Mouse (Mus musculus): ENCODE measurements at regions not wholly inside any gene's neighbourhood (a gene's known extent, or its start where the extent isn't known, plus 50 kb on each side); places are given as distances from the start of the nearest gene placed in this dataset.

DNA sequence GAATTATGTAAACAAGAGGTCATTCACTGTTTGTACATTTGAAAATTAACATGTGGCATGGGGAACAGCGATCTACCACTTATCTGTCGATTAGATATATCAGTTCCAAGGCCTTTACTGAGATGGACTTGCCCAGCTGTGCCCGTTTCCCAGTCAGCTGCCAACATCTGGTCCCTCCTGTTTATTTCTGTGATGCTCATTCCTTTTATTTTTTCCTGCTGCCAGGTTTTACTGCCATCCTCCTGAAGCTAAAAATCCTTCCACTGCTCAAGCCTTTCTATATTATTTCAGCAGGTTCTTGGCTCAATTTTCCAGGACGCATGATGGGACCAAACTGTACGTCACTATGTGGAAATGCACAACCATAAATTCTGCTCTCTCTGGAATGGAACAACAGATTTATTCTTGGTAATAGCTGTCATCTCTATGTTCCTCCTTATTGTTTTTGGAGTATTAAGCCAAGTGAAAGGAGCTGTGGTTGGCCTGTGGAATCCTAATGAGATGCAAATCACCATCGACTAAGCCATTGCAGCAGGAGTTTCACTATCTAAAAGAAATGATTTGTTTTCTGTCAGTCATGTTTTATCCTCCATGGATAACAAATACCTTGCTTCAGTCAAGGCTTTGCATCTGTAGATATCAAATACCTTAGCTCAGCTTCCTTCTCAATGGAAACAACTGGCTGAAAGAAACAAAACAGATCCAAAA, 180.1 kb downstream of the Plk2 start:
- H3K27ac ChIP-seq = peak overlapping the region; percentile 21; the same call in 1 of the 2 replicates
- DNase-seq (ENCODE audit: low spot score in 2 of 2) = no peak
- no peak for TF ChIP-seq CTCF (conservative IDR thresholded peaks at IDR 0.05)
- H3K4me3 ChIP-seq = no peak overlapping the region

DNA sequence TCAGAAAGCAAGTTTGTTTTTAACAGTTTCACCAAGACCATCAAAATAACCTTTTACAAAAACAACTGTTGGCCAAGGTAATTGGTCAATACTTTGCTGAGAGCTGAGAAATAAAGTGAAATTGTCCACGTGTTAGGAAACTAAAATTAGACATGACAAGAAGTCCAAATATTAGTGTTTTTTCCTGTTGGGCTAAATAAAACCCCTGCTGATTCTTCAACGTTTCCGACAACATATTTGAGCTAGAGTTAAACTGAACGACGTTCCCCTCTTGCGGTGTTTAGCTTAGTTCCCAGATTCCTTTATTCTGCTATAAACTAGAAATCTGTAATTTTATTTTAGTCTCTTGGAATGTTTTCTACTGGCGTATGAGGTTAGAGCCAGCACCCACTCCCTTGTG, 183.3 kb downstream of the Plk2 start:
- TF ChIP-seq CTCF (conservative IDR thresholded peaks at IDR 0.05) = no peak
- Histone ChIP-seq H3K4me3 (no peak overlapping the region), H3K27ac (peak overlapping the region; percentile 60; the same call in 1 of the 2 replicates)
- DNase-seq (ENCODE audit: low spot score in 2 of 2) = no peak

DNA sequence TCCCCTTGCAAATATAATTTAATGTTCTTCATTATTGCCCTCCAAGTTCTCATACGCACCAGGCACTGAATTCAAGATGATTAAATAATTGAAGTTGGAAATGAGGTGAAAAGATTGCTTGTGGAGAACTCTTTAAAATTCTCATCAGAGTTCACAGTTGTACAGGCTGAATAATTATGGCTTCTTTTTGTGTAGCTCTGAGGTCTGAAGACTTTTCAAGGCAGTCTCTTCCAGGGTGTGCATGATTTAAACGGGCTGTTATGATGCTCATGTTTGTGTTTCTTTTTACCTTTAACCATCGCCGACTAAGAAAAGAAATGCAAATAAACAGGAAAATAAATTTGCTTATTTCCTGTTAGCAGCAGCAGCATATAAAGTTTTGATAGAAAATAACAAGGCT, 185.3 kb downstream of the Plk2 start:
- H3K4me3 ChIP-seq = no peak overlapping the region
- no peak for DNase-seq (ENCODE audit: low spot score in 2 of 2)
- H3K27ac ChIP-seq = peak overlapping the region; percentile 60
- TF ChIP-seq CTCF (conservative IDR thresholded peaks at IDR 0.05) = no peak

DNA sequence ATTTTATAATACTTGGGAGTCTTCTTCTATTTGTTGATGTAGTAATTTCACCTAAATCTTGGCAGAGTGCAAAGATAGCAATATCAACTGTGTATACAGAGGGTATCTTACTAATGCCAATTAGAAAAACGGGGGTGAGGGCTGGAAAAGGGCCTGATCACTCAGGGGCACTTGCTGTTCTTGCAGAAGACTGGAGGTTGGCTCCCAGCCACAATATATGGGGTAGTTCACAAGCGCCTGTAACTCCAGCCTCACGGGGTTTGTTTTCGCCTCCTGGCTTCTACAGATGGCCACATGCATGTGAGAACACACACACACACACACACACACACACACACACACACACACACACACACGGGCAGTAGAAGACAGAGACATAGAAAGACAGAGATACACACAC, 185.7 kb downstream of the Plk2 start:
- H3K4me3 ChIP-seq = no peak overlapping the region
- DNase-seq (ENCODE audit: low spot score in 2 of 2) = no peak
- H3K27ac ChIP-seq = peak overlapping the region; percentile 60
- no peak for TF ChIP-seq CTCF (conservative IDR thresholded peaks at IDR 0.05)

DNA sequence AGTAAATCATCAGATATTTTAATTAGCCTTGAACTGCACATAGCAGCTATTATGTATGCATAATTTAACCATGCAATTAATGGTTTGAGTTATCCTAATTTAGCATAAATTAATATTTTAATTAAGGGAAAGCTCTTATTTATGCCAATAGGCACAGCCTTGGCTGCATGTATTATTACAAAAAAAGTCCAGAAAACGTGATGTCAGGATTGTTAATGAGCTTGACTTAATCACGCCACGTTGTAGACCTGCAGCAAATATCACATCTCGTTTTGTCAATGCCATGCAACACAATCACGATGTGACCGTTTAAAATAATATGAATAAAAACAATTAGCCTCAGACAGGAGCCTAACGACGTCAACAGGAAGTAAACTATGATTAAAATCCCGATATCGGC, 189.9 kb downstream of the Plk2 start:
- H3K4me3 ChIP-seq = peak overlapping the region; percentile 16; the same call in 1 of the 2 replicates
- no peak overlapping the region for H3K27ac ChIP-seq
- no peak for DNase-seq (ENCODE audit: low spot score in 2 of 2)
- no peak for TF ChIP-seq CTCF (conservative IDR thresholded peaks at IDR 0.05)

DNA sequence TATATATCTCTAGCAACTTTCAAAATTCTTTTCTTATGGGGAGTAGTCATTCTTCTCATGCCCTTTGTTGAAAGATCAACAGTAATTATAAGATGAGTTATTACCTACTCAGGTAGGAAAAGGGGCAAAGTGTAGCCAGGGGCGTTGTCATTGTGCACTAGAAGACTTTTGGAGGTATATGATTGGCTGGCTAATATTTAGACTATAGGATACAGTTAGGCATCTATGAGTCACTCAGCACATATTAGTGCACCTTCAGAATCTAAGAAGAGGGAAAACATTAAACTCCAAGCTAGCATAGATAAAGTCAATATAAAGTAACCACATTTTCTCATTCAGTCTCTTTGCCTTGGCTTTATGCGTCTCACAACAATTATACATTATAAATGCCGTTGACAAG, 199.8 kb downstream of the Plk2 start:
- DNase-seq (ENCODE audit: low spot score in 2 of 2) = no peak
- no peak overlapping the region for H3K4me3 ChIP-seq
- no peak for TF ChIP-seq CTCF (conservative IDR thresholded peaks at IDR 0.05)
- H3K27ac ChIP-seq = no peak overlapping the region

DNA sequence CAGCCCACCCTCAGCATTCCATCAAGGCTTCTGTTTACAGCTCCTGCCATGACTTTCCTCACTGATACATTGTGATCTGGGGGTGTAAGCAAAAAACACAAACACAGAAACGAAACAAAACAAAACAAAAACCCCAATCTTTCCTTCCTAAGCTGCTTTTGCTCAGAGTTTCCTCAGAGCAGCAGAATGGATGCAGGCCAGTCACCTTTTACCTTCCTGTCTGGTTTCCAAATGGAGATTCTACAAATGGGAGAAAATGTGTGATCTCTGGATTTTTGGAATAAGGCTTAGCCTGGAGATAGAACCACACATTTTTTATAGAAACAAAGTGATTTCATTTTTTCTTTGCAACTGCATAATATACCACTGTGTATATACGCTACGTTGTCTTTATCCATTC, 204.8 kb downstream of the Plk2 start:
- TF ChIP-seq CTCF (conservative IDR thresholded peaks at IDR 0.05) = no peak
- no peak overlapping the region for H3K4me3 ChIP-seq
- H3K27ac ChIP-seq = no peak overlapping the region
- DNase-seq (ENCODE audit: low spot score in 2 of 2) = no peak

DNA sequence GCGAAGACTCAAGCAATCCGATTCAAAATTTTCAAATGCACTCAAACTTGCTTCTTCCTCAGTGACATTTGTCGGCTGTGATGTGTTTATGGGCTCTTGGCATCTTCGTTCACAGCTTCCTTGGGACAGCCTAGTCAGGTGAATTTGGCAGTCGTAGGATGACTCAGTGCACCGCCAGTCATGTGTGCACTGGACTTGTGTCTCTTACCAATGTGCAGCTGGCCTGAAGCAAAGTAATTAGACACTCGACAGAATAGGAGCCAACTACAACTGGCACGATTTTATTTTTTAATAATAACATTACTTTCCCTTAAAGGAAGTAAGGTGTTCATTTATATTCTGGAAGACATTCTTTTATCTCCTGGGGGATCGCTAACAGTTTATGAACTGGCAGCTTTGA, 205.5 kb downstream of the Plk2 start:
- no peak for TF ChIP-seq CTCF (conservative IDR thresholded peaks at IDR 0.05)
- no peak overlapping the region for H3K27ac ChIP-seq
- DNase-seq (ENCODE audit: low spot score in 2 of 2) = no peak
- H3K4me3 ChIP-seq = no peak overlapping the region

DNA sequence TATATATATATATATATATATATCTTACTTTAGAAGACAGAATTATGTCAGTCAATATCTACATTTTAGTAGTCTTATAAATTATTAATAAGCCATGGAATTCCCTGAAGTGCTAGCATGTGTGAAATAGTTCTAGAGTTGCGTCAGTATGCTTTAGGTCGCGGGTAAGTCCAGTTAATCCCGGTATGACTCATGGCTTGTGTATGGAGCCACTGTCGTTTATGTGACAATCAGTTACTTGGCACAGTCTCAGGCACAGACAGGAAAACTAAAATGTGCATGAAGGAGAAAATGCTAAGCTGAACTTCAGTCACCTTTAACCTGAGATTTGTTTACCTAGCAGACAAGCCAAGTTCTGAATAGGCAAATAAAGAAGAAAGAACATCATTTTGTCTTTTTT, 206.5 kb downstream of the Plk2 start:
- H3K4me3 ChIP-seq = no peak overlapping the region
- no peak for TF ChIP-seq CTCF (conservative IDR thresholded peaks at IDR 0.05)
- no peak for DNase-seq (ENCODE audit: low spot score in 2 of 2)
- no peak overlapping the region for H3K27ac ChIP-seq

DNA sequence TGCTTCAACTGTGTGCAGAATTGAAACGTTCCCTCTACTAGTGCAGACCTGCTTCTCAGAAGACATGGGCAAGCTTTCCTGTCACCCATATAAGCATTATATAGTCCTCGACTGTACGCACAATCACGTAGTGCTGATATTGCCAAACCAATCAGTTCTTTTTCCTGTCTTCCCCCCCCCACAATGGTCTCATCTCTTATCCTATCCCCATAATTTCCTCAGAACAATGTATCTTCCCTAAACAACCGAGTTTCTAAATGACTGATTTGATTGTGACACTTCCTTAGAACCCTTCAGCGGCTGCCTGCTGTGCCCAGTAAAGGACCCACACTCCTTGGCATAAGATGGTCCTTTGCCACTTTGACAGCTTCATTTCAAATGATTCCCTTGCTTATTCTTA, 207.0 kb downstream of the Plk2 start:
- TF ChIP-seq CTCF (conservative IDR thresholded peaks at IDR 0.05) = no peak
- no peak overlapping the region for H3K27ac ChIP-seq
- no peak for DNase-seq (ENCODE audit: low spot score in 2 of 2)
- H3K4me3 ChIP-seq = no peak overlapping the region

DNA sequence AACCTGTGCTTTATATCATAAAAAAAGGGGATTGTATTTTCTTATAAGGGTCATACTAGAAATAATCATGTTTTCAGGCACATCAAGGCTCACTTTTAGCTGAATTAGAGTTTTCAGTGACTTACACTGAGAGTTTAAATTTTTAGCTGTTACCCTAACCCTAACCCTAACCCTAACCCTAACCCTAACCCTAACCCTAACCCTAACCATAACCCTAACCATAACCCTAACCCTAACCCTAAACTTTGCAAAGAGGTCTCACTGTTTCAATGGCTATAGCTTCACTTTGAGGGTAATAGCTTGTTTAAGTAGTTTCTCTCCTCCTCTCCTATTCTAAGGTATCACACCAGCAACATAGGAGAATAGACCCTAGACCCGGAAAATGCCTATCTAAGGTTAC, 208.0 kb downstream of the Plk2 start:
- H3K4me3 ChIP-seq = no peak overlapping the region
- no peak for TF ChIP-seq CTCF (conservative IDR thresholded peaks at IDR 0.05)
- DNase-seq (ENCODE audit: low spot score in 2 of 2) = no peak
- H3K27ac ChIP-seq = no peak overlapping the region

DNA sequence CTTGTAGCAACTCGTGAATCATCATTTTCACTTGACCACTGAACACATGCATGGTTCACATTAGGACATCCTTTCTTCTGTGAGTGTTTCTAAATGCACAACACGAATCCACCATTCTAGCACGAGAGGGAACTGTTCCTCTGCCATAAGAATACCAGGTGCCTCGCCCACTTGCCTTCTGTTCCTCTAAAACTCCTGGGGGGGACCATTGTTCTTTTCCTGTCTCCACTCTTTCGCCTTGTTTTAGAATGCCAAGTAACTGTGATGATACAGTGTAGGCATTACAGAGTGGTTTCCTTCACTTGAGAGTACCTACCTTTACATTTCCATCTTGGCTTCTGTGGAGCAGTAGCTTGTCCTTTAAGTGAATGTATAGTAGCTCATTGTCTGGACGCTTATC, 224.2 kb downstream of the Plk2 start:
- H3K4me3 ChIP-seq = no peak overlapping the region
- no peak for TF ChIP-seq CTCF (conservative IDR thresholded peaks at IDR 0.05)

DNA sequence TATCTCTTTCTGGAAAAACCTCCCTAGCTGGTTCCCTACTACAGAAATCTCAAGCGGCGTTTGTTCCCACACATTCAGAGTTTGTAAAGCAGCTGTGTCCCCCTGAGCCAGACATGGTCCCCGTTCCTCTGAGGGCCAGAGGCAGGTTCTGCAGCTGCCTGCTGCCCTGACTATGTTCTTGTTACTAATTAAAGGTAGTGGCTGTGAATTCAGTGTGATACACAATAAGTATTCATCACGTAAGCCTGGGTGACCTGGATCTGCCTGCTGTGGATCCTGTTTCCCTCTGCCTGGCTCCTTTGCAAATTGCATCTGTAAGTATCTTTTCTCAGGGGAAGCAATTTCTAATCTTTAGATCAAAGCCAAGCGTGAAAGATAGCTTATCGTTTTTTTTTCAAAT, 232.3 kb downstream of the Plk2 start:
- H3K27ac ChIP-seq = peak overlapping the region; percentile 90
- peak in 1 of 2 experiments; percentile 13 for DNase-seq (ENCODE audit: low spot score in 2 of 2)

More for the DNA sequence above, 224.2 kb downstream of the Plk2 start:
- H3K27ac ChIP-seq = 0 out of 2 replicates have a peak overlapping the region, but pooled peaks have one; percentile 36
- peak; percentile 64 to 65 for DNase-seq (ENCODE audit: low spot score in 2 of 2)

DNA sequence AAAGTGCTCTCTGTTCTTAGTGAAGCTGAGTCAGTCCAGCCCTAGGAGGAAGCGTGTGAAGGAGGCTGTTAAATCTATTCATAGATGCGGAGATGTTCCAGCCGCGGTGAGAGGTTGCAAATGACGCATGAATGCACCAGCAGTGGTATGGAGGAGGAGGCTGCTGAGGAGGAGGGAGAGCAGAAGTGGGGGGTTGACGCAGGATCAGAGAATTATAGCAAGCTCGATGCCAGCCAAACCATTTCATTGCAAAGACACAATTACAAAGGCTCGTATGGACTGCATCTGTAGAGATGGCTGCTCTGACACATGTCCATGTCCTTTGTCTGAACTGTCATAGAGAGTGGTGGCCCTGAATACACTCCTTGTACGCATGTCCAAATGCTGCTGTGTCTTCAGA, 232.9 kb downstream of the Plk2 start:
- peak; percentile 54 to 89 for DNase-seq (ENCODE audit: low spot score in 2 of 2)
- TF ChIP-seq CTCF (conservative IDR thresholded peaks at IDR 0.05) = no peak
- Histone ChIP-seq H3K27ac (peak overlapping the region; percentile 90), H3K4me3 (no peak overlapping the region)

More for the DNA sequence above, 232.3 kb downstream of the Plk2 start:
- no peak overlapping the region for H3K4me3 ChIP-seq
- no peak for TF ChIP-seq CTCF (conservative IDR thresholded peaks at IDR 0.05)
